Mouse (Mus musculus) G1E (cell line): ENCODE results near the gene Snx6.

Experiments used
- CTCF ChIP-seq: IDR thresholded peaks from 2 replicates; pipeline ENCODE4 v1.5.1; 2012; ENCODE audit warnings: low read depth, low read length, inconsistent platforms, mixed read lengths
- GATA1 ChIP-seq: IDR thresholded peaks from 2 replicates; pipeline ENCODE4 v1.6.1; 2012; ENCODE audit warnings: borderline replicate concordance, low read length, inconsistent platforms, mixed read lengths
- POLR2AphosphoS5 ChIP-seq: IDR thresholded peaks from 2 replicates; pipeline ENCODE4 v1.6.1; 2012; ENCODE audit warnings: low read depth, low read length, inconsistent platforms; ENCODE audit not compliant: insufficient replicate concordance
- TAL1 ChIP-seq: conservative IDR thresholded peaks from 2 replicates; pipeline ENCODE4 v1.6.1; 2012; ENCODE audit warnings: low read depth, low read length, inconsistent platforms, mixed read lengths

DNA sequence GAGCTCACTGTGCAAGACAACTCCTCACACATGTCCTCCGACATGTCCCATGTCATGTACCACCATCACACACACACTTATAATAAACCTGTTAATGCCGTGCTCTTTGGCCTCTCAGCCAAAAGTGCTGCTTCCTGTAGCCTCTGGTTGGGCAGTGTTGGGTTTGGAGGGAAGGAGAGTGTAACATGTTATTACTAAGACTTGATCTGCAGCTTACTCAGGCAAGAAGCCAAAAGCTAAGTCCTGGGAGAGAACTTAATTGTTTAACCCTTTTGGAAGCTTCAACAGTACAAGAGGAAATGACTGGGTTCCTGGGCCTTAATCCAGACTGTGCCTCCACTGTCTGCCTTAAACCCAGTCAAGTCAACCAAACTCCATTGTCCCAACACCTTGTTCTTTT, 14.6 kb upstream of the Snx6 start:
- TF ChIP-seq CTCF, result no peak
- TF ChIP-seq POLR2AphosphoS5, result no peak
- no peak for TF ChIP-seq TAL1
- no peak for TF ChIP-seq GATA1
